Mouse (Mus musculus): Measurements from ENCODE around the gene Rnls. TPM values are rescaled to one million over a fixed set of nuclear protein-coding genes. Genes with fewer than 3 reads are reported as not detected.

The Rnls gene
- polyA plus RNA-seq (2014; fragmentation: Illumina TruSeq; extraction: RNeasy Lipid Tissue Mini Kit (QIAGEN cat#74804); ENCODE audit: low read depth, low replicate concordance): 183 TPM

DNA sequence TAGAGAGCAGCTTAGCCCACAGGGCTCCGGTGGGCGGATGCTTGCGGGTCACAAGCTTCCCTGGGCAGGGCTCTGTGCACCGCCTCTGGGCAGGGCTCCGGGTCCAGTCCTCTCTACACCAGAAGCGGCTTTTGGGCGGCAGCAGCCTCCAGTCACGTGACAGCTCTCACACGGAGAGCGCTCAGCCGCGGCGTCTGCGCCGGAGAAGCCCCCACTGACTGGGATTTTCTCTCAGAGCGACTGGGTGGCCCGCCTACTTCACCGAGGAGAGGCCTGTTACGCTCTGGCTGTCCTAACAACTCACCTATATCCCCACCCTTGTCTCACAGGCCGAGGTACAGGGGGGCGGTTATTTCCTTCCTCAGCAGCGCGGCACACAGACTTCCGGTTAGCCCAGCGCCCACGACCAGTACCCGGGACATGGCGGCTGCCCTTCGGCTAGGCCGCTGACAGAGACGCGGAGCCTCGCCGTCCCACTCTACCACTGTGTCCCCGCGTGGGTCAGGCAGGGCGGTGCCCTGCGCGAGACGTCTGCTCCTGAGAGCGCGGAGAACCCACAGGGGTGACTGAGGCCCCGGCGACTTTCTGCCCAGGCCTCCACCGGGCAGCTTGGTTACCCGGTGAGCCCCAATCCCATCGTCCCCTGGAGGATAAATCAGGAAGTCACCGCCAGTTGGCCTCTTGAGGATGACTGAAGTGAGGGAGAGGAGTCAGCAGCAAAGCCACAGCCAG is at the start of gene Rnls:
Gene Rnls, minus strand, starts transcription at position 645 of the 732 bp plus-strand sequence.

Other genes starting within 250 kb of the Rnls start
- 0.11 TPM for gene Lipo4, start 125.5 kb upstream of the Rnls start, polyA plus RNA-seq (2014; fragmentation: Illumina TruSeq; extraction: RNeasy Lipid Tissue Mini Kit (QIAGEN cat#74804); ENCODE audit: low read depth, low replicate concordance)
- not detected for gene Gm8978, start 233.0 kb upstream of the Rnls start, polyA plus RNA-seq (2014; fragmentation: Illumina TruSeq; extraction: RNeasy Lipid Tissue Mini Kit (QIAGEN cat#74804); ENCODE audit: low read depth, low replicate concordance)

Measured in testis, adult 10 weeks (tissue).